Mouse (Mus musculus): ENCODE data around the gene Btn2a2.
A peak's percentile ranks its signal among the peaks of the same experiment; 100 is the strongest.

Btn2a2 gene

GRCm38 (mm10) chr13:23488400-23489322 lies at the start of gene Btn2a2:
Btn2a2 (minus strand) TSS chr13:23488857.
- peak; percentile 58 for DNase-seq (ENCODE audit: low spot score)

- no peak for DNase-seq (ENCODE audit: low spot score)
Observed at GRCm38 (mm10) chr13:23538249-23538648, 49.6 kb upstream of the Btn2a2 start.

GRCm38 (mm10) chr13:23537006-23537710 lies 48.5 kb upstream of the Btn2a2 start:
- DNase-seq (ENCODE audit: low spot score) = no peak

- DNase-seq (ENCODE audit: low spot score) = no peak
Observed at GRCm38 (mm10) chr13:23536076-23536822, 47.6 kb upstream of the Btn2a2 start.

- peak; percentile 90 for DNase-seq (ENCODE audit: low spot score)
Observed at GRCm38 (mm10) chr13:23535137-23536075, 46.7 kb upstream of the Btn2a2 start, which contains the start of gene Hist1h3g. Hist1h3g (plus strand) TSS chr13:23535422.

GRCm38 (mm10) chr13:23534368-23535131 lies 45.9 kb upstream of the Btn2a2 start:
- no peak for DNase-seq (ENCODE audit: low spot score)

GRCm38 (mm10) chr13:23533560-23534367 lies 45.1 kb upstream of the Btn2a2 start, which contains the start of gene Hist1h2af:
Hist1h2af (plus strand) TSS chr13:23533906.
- peak; percentile 75 for DNase-seq (ENCODE audit: low spot score)

- DNase-seq (ENCODE audit: low spot score) = no peak
Observed at GRCm38 (mm10) chr13:23532262-23533075, 43.8 kb upstream of the Btn2a2 start.

GRCm38 (mm10) chr13:23530901-23531875 lies 42.5 kb upstream of the Btn2a2 start, which contains the start of gene Hist1h4h:
Hist1h4h (plus strand) TSS chr13:23531050.
- peak; percentile 99 for DNase-seq (ENCODE audit: low spot score)

GRCm38 (mm10) chr13:23530181-23530900 lies 41.7 kb upstream of the Btn2a2 start:
- DNase-seq (ENCODE audit: low spot score) = peak; percentile 56

- DNase-seq (ENCODE audit: low spot score) = no peak
Observed at GRCm38 (mm10) chr13:23529480-23530165, 41.0 kb upstream of the Btn2a2 start.

- no peak for DNase-seq (ENCODE audit: low spot score)
Observed at GRCm38 (mm10) chr13:23529005-23529404, 40.3 kb upstream of the Btn2a2 start.

GRCm38 (mm10) chr13:23526312-23526711 lies 37.7 kb upstream of the Btn2a2 start:
- peak; percentile 81 for DNase-seq (ENCODE audit: low spot score)

GRCm38 (mm10) chr13:23525901-23526300 lies 37.2 kb upstream of the Btn2a2 start:
- no peak for DNase-seq (ENCODE audit: low spot score)

- DNase-seq (ENCODE audit: low spot score) = peak; percentile 66
Observed at GRCm38 (mm10) chr13:23524654-23525053, 36.0 kb upstream of the Btn2a2 start.

- no peak for DNase-seq (ENCODE audit: low spot score)
Observed at GRCm38 (mm10) chr13:23523976-23524375, 35.3 kb upstream of the Btn2a2 start.

Measured in testis, postnatal 14 days (tissue).